Mouse (Mus musculus) urinary bladder, adult 2 months (tissue): ENCODE data around the gene Vmn2r79. TPM values are rescaled to one million over a fixed set of nuclear protein-coding genes. Genes with fewer than 3 reads are reported as not detected.
"Not testable (repeated sequence)": the region's sequence is repeated elsewhere in the genome, so short reads cannot be mapped to it uniquely, and the experiment has no call there.

Source experiments
- DNase-seq: peaks from one replicate; pipeline ENCODE4 v3.0.0; 2022; ENCODE audit warnings: low spot score
- polyA plus RNA-seq: library from polyadenylated mRNA; depleted of rRNA; stranded (reverse); fragments of >200 nt; gene quantifications from 2 replicates; pipeline ENCODE4 v1.2.3, GENCODE M21; 2012; rRNA removed

The Vmn2r79 gene
- polyA plus RNA-seq, result not detected in 2 replicates

DNA sequence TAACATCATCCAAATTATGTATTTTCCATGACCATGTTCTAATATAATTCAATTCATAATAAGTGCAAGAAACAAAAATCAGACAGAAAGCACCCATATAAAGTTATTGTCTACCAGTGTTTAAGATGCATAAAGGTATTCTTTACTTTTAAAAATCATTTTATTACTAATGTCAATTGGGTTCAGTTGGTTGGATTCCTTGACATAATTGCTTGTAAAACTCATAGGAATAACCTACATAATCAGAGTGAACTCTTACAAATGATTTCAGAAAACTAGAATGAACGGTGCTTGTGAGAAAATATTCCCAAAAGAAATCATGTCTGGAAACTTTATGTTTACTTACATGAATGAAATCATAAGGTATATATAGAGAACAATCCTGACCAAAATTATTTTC, at the start of gene Vmn2r79:
TSS of gene Vmn2r79 (plus strand) at position 301 of the 400 bp plus-strand sequence.
- not testable (repeated sequence) for DNase-seq

DNA sequence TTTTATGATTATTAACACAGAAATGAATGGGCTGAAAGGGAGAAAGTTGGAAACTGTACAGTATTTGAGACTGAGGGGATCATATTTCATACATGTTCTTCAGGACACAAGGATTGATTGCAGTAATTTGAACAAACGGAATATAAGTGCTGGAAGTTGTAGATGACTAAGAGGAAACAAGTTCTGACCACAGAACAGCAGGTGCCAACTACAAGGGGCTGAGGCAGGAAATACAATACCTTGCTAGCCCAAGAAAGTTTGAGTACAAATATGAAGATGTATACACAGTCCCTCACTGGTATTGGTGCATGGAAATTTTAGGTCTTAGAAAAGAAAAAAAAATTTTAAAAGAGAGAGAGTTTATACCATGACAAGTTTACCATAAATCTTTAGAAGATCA, 1.2 kb upstream of the Vmn2r79 start:
- no peak for DNase-seq

DNA sequence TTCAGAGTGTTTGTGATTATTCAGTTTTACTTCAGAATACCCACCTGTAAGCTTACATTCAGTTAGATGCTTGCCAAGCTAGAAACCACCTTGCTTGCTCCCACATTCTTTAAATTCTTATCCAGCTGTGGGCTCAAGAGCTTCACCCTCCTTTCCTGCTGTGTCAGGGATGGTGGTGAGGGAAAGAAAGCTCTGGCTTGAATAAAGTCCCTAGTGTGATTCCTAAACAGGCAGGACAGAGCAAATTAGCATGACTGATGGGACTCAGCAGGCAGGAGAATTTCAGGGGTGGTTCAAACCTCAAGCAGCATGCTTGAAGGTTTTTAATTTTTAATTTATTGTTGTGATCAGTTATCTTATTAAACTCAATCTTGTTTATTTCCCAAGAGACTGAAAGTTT, 30.6 kb downstream of the Vmn2r79 start:
- not testable (repeated sequence) for DNase-seq

DNA sequence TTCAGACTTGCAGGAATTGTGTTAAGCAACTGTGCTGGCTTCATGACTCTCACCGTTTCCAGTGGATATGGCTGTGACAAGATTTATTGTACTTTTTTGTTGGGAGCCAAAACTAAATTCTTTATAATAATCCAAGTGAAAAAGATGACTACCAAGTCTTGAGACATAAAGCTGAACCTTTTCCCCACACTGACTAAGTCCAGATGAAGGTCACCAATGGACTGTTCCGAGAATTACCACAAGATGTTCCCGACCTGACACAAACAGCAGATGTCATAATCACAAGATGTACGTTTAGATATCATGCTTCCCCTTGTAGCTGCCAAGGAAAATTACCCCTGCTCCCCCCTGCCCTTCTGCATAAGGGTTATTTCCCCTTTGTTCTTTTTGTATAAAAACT, 67.7 kb downstream of the Vmn2r79 start:
- DNase-seq, result no peak

Other genes with a start within 250 kb of the Vmn2r79 start
- 0.11 and 0.21 TPM in 2 replicates for gene Folh1, start 220.2 kb upstream of the Vmn2r79 start, polyA plus RNA-seq
- gene Vmn2r77, start 201.1 kb upstream of the Vmn2r79 start, polyA plus RNA-seq, result not detected in 2 replicates
- not detected in 2 replicates for gene Vmn2r78, start 81.0 kb upstream of the Vmn2r79 start, polyA plus RNA-seq
- gene Nox4, start 250.0 kb downstream of the Vmn2r79 start, polyA plus RNA-seq, result 1.7 and 2.1 TPM in 2 replicates